Mouse (Mus musculus): Measurements from ENCODE around the gene Gm11437. TPM values are rescaled to one million over a fixed set of nuclear protein-coding genes. Genes with fewer than 3 reads are reported as not detected.

The Gm11437 gene
- not detected for polyA plus RNA-seq (2017; shearing (Covaris generic))

GRCm38 (mm10) chr11:84167046-84167526 lies at the start of gene Gm11437:
Gene Gm11437 (minus strand): TSS chr11:84167476.
- ATAC-seq: no peak

GRCm38 (mm10) chr11:84210876-84211275 lies 43.6 kb upstream of the Gm11437 start:
- no peak for ATAC-seq

GRCm38 (mm10) chr11:84205776-84206175 lies 38.5 kb upstream of the Gm11437 start:
- ATAC-seq: no peak

- ATAC-seq: no peak
Observed at GRCm38 (mm10) chr11:84197607-84198402, 30.5 kb upstream of the Gm11437 start.

GRCm38 (mm10) chr11:84194751-84195150 lies 27.5 kb upstream of the Gm11437 start:
- no peak for ATAC-seq

- no peak for ATAC-seq
Observed at GRCm38 (mm10) chr11:84193249-84193648, 26.0 kb upstream of the Gm11437 start.

- ATAC-seq: no peak
Observed at GRCm38 (mm10) chr11:84190581-84191233, 23.4 kb upstream of the Gm11437 start.

- no peak for ATAC-seq
Observed at GRCm38 (mm10) chr11:84188530-84188929, 21.3 kb upstream of the Gm11437 start.

- ATAC-seq: no peak
Observed at GRCm38 (mm10) chr11:84181286-84181685, 14.0 kb upstream of the Gm11437 start.

GRCm38 (mm10) chr11:84179954-84180598 lies 12.8 kb upstream of the Gm11437 start:
- ATAC-seq: peak; percentile 71

GRCm38 (mm10) chr11:84179226-84179953 lies 12.1 kb upstream of the Gm11437 start:
- ATAC-seq: peak; percentile 72

- no peak for ATAC-seq
Observed at GRCm38 (mm10) chr11:84178571-84178970, 11.3 kb upstream of the Gm11437 start.

- ATAC-seq: no peak
Observed at GRCm38 (mm10) chr11:84172539-84173435, 5.5 kb upstream of the Gm11437 start.

- no peak for ATAC-seq
Observed at GRCm38 (mm10) chr11:84168701-84169288, 1.5 kb upstream of the Gm11437 start.

GRCm38 (mm10) chr11:84164561-84164960 lies 2.7 kb downstream of the Gm11437 start:
- no peak for ATAC-seq

- no peak for ATAC-seq
Observed at GRCm38 (mm10) chr11:84164123-84164522, 3.2 kb downstream of the Gm11437 start.

- no peak for ATAC-seq
Observed at GRCm38 (mm10) chr11:84156535-84157262, 10.6 kb downstream of the Gm11437 start.

- no peak for ATAC-seq
Observed at GRCm38 (mm10) chr11:84150884-84151283, 16.4 kb downstream of the Gm11437 start.

GRCm38 (mm10) chr11:84146081-84146480 lies 21.2 kb downstream of the Gm11437 start:
- ATAC-seq: no peak

- ATAC-seq: no peak
Observed at GRCm38 (mm10) chr11:84145201-84145798, 22.0 kb downstream of the Gm11437 start.

Measured in inflammation-experienced regulatory T-cells, adult 6 months (primary cell).